Mouse (Mus musculus) lung, adult 2 months (tissue): Measurements from ENCODE around the gene Npff.

ENCODE experiments used
- CTCF ChIP-seq: fragments of 200-500 bp; IDR thresholded peaks from 2 replicates; pipeline ENCODE4 v1.5.1; 2011; ENCODE audit warnings: mild to moderate bottlenecking, low read length, control low read depth; ENCODE audit not compliant: insufficient read depth
- POLR2A ChIP-seq: fragments of 200-500 bp; IDR thresholded peaks from 2 replicates; pipeline ENCODE4 v1.6.1; 2011; ENCODE audit warnings: low read depth, mild to moderate bottlenecking, control low read depth, low read length, borderline replicate concordance; ENCODE audit errors: extremely low read depth

DNA sequence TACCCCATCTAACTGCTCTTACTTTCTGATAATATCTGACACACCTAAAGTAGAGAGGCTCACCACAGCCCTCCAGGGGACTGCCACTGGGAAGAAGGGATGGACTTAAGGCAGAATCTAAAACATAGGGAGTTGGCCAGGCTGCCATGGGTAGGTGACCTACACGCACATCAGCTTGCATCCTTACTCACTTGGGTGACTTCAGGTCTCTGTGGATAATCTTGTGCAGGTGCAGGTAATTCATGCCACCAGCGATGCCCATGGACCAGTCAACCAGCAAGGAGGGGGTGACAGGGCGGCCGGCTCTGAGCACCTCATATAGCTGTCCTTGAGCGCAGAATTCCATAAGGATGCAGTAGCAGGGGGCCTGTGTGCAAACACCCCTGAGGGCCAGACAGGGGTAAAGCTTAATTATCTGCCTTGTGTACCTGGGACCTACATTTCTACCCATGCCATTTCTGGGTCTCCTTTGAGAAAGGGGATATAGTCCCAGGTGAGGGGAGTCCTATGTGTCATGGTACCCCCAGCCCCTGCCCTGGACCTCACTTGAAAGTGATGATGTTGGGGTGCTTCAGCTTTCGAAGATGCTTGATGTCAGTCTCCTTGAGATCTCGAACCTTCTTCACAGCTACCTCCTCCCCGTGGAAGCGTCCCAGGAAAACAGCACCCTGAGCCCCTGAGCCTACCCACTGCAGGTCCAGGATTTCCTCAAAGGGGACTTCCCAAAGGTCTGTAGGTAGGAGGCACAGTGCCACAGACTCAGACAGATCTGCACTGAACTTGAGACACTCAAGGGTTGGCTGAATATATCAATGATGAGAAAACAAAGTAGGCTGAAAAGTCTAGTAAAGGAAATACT is 20.6 kb downstream of the Npff start:
- TF ChIP-seq CTCF (no peak), POLR2A (no peak)
